Mouse (Mus musculus): ENCODE measurements around the gene Eprs.
"Not testable (repeated sequence)": the region's sequence is repeated elsewhere in the genome, so short reads cannot be mapped to it uniquely, and the experiment has no call there.

The Eprs gene

DNA sequence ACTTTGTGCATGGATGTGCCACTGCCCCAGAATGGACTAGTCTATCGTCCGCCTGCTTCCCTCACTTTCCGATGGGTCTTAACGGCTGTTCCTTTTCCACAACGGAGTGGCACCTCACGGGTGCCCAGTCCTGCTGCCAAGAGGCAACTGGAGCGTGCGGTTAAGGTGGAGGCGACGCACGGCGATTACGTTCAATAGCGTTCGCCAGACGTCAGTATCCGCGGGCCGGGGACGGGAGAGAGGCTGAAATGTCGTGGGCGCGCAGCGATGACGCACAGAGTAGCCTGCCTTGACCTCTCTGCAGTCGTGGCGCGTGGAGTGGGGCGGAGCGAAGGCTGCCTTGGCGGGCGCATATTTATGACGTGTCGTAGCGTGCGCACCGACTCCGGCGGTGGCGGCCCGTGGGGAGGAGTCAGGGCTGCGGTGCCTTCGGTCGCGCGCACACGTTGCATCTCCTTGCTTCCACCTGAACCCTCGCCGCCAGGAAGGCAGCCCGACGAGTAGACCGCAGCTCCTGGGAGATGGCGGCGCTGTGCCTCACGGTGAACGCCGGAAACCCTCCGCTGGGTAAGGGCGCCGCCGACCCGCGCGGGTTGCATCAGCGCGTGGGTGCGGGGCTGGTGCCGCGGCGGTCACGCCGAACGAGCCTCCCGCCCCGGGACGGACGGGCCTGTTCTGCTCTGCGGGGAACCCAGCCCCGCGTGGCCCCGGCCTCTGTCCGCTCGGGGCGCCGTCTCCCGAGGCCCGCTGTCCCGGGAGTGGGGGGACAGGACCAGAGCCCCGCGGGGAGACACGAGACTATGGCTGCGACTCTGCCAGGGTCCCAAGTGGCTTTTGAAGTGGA, at the start of gene Eprs:
Gene Eprs, plus strand, starts transcription at position 368 of the 844 bp plus-strand sequence.
- peak; percentile 98 to 99 for DNase-seq (ENCODE audit: low spot score in 2 of 2)

DNA sequence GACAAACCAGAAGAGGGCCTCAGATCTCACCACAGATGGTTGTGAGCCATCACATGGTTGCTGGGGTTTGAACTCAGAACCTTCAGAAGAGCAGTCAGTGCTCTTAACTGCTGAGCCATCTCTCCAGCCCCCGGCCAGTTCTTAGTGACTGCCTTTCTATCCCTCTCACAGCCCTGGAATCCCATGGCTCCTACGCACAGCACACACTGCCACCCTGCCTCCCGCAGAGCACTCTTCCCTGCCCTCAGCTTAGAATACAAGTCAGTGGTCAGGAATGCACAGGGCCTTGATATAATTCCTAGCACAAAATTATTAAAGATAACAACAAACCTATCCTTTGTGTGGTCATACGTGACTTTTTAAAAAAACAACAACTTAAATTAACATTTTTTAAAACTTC, 48.3 kb upstream of the Eprs start:
- DNase-seq (ENCODE audit: low spot score in 2 of 2) = no peak

DNA sequence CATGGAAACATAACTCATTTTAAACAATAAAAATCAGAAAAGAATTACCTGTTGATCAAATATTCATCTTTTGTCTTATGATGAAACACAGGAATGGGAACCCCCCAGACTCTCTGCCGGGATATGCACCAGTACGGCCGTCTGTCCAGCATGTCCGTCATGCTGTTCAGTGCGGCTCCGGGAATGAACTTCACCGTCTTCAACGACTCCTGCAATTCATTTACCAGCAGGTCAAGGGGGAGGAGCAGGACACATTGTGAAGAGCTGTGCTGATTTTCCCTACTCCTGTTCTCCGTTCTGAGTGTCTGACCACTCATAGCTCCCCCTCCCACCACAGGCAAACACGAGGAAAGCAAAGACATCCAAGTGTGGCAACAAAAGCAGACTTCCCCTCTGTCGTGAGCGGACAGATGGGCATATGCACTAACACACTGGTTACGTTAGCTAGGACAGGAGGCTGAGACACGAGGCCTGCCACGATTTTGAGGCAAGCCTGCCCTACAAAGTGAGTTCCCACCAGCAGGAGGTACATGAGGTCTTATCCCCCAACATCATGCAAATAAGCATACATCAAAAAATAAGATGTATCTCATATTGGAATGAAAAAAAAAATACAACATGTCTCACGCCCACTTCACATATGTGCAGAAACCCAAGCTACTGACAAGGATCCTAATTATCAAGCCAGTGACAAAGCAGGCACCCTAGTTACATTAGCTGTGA, 46.8 kb upstream of the Eprs start:
- DNase-seq (ENCODE audit: low spot score in 2 of 2) = no peak

DNA sequence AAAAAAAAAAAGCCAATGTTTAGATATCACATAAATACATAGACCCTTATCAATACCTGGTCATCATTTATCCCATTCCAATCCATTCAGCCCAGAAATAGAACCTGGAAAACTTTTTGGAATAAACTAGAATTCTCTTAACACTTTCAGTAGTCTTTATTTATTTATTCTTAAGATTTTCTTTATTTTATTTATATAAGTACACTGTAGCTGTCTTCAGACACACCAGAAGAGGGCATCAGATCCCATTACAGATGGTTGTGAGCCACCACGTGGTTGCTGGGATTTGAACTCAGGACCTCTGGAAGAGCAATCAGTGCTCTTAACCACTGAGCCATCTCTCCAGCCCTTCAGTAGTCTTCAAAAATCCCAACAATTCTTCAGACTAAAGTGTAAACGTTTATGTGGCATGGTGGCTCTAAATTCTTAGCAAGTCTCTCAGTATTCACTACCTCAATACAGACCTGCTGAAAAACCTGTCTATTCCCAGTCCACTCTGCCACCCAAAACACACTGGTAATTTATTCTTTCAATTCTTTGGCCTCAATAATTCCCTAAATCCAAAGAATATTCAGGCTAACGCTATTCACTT, 35.0 kb upstream of the Eprs start:
- DNase-seq (ENCODE audit: low spot score in 2 of 2) = not testable (repeated sequence)

DNA sequence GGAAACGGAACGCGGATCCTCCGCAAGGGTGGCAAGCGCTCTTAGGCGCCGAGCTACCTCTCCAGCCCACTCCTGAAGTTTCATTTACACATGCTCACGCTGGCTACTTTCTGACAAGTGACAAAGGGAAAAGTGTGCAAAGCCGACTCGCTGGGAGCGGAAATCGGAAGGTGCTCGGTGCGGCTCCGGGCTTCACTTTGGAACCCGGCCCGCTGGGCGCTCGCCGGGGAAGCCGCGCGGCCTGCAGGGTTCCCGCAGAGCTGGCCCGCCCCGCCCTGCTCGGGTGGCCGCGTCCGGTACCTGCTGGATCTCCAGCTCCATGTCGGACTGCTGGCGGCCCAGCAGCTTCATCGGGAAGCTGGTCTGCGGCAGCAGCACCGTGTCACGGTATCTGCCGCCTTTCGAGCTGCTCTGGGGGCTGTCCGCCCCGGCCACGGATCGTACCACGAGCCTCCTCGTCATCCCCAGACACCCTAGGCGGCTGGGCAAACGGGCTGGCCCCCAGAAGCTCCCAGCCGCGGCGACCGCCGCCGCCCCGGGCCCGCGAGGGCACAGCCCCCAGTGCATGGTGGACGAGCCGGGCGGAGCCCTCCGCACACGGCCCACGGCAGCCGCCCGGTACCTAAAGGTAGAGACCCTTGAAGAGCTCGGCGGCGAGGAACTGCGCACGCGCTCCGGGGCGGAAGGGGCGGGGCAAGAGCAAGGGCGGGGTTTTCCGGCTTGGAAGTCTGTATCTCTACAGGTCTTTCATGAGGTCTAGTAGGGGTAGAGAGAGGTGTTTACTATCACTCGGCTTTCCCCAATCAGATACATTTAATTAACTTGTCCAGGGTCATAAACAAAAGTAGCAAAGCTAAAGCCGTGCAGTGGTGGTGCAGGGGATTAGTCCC, 33.9 kb upstream of the Eprs start, which contains the start of gene Iars2:
Gene Iars2, minus strand, starts transcription at position 676 of the 890 bp plus-strand sequence.
- DNase-seq (ENCODE audit: low spot score in 2 of 2) = peak; percentile 91

DNA sequence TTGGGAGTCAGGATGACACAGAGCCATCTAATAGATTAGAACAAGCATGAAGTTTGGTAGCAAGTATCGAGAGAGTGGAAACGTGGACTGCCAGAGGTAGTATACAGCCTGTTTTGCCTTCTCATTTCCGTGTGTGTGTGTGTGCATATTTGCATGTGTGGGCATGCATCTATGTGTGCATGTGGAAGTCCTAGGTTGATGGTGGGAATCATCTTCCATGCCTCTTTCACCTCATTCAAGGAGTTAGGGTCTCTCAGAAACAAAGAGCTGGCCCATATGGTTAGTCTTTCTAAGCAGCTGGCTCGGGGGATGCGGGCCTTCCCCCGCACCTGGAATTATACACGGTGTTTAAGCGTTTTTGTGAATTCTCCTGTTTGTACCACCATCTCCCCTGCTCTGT, 33.0 kb upstream of the Eprs start:
- no peak for DNase-seq (ENCODE audit: low spot score in 2 of 2)

DNA sequence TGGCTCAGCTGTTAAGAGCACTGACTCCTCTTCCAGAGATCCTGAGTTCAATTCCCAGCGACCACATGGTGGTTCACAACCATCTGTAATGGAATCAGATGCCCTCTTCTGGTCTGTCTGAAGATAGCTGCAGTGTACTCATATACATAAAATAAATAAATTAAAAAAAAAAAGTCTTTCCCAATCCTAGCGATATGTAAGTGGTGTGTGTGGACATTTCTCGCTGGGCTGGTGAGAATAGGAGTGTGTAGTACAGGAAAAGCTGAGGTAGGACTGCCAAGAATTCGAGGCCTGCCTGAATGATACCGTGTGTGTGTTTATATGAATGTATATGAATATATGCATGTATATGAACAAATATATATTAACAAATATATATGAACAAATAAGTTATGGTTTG, 31.5 kb upstream of the Eprs start:
- DNase-seq (ENCODE audit: low spot score in 2 of 2) = no peak

DNA sequence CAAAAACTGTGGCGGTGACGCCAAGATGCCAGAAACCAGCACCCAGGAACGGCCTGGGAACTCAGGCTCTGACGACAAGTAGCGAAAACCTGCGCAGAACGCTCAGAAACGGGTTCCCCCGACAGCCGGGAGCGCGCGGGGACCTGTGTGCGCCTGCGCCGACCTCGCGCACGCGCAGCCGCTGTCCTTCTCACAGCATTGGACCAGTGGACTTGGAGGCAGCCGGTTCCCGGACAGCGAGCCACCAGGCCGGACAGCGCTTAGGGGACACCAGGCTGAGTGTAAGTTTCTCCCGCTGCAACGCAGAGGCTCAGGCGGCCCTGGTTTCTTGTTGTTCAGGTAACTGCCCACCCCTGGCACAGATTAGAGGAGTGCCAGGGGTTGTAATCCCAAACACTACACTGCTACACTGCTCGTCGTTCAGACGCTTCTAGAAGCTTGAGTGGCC, 30.8 kb upstream of the Eprs start, which contains the start of gene Bpnt1:
Gene Bpnt1, plus strand, starts transcription at position 167 of the 448 bp plus-strand sequence.
- peak; percentile 89 to 95 for DNase-seq (ENCODE audit: low spot score in 2 of 2)

DNA sequence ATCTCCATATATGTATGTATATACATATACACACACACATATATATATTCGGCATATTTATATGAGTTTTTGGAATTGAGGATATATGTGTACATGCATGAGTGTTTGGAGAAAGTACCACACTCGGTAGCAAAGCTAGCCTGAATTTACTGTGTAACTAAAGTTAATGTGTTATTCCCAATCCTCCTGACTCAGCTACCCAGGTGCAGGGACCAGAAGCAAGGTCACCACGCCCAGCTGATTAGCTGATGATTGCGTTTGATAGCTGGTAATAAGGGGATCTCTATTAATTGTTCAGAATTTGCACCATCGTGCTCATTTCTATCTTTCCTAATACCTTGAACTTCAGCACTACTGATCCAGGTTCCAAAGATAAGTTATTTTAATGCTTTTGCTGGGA, 29.2 kb upstream of the Eprs start:
- DNase-seq (ENCODE audit: low spot score in 2 of 2) = no peak

DNA sequence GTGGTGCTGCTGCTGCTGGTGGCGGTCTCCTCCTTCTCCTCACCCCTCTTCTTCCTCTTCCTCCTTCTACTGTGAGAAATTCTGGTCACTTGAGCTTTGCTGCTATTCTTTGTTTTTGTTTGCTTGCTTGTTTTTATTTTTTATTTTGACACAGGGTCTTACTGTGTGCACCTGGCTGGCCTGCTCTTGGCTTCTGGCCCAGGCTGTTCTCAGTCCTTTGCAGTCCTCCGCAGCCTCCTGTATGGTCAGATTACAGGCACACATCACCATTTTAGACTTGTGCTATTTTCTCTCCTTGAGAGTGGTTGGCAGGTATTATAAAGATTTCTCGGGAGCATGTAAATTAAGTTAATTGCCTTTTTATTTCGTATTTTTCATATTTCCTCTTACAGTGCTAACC, 28.7 kb upstream of the Eprs start:
- no peak for DNase-seq (ENCODE audit: low spot score in 2 of 2)

DNA sequence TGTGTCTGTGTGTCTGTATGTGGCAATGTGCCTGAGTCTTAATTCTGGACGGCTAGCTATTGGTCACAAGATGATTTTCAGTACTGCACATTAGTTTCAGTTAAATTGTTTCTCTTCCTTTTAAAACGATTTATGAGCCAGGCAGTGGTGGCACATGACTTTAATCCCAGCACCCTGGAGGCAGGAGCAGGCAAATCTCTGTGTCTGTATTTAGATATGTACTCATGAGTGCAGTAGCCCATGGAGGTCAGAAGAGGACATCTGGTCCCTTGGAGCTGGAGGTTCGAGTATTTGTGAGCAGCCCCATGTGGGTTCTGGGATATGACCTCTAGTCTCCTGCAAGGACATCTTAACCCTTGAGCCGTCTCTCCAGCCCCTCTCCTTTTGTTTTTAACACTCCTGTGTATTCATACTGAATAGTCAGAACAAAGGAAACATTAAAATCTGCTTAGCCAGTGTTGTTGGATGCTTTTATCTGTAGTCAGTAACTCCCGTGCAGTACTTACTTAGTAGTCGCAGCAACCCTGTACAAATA, 27.5 kb upstream of the Eprs start:
- DNase-seq (ENCODE audit: low spot score in 2 of 2) = no peak

DNA sequence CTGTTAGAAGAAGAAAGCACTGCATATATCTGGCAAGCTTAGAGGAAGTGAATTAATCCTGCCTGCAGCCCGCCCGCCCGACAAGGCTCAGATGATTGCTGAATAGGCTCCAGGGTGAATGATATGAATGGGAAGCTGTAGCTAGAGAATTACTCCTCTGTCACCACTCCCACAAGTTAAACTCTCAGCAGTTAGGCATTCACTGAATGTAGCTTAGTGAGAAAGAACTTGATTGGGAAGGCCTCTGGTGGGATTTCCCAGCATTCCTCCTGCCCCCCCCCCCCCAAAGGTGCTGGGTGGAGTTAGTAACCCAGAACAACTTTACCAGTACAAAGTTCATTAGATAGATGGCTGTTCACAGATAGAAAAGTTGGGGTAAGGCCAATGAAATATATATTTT, 26.3 kb upstream of the Eprs start:
- no peak for DNase-seq (ENCODE audit: low spot score in 2 of 2)

DNA sequence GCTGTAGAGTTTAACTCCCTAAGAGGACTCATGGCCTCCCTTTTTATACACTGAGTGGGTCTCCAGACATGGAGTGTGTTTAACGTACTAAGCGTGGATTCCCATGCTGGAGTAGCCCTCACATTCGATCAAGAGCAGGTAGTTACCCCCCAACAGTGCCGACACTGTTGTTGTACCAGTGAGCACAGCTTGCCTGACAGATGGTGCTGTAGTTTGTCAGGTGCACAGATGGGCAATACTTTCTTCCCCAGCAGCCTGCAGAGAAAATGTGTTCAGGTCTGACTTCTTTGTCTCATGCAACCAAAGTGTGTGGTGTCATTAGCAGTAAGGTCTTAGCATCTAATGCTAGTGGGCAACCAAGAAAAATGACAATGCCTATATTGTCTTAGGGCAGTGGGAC, 20.4 kb upstream of the Eprs start:
- DNase-seq (ENCODE audit: low spot score in 2 of 2) = no peak

DNA sequence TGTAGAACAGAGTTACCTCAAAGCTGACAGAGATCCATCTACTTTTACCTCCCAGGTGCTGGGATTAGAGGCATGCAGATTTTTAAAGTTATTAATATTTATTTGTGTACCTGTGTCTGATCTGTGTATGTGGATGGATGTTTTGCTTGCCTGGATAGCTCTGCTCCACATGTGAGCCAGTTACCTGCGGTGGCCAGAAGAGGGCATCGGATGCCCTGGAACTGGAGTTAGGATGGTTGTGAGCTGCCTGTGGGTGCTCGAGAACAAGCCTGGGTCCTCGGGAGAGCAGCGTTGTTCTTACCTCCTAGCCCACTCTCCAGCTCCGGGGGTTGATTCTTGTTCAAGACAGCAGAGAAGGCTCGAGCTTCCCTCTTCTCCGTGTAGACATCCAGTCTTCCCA, 19.4 kb upstream of the Eprs start:
- no peak for DNase-seq (ENCODE audit: low spot score in 2 of 2)

DNA sequence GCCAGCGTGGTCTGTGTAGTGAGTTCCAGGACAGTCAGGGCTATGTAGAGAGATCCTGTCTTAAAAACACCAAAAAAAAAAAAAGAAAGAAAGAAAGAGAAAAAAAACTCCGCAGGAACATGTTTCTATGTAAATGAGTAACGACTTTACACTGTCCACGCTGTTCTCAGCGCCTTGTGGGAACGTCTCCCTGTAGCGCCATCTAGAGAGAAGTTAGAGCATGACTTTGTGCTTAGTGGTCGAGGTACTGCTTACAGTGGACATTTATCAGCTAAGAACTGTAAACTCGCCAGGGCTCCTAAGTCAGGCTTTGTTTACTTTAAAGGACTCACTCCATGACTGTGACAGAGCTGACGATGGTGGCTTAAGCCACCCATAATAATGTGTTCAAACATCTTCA, 16.7 kb upstream of the Eprs start:
- no peak for DNase-seq (ENCODE audit: low spot score in 2 of 2)

DNA sequence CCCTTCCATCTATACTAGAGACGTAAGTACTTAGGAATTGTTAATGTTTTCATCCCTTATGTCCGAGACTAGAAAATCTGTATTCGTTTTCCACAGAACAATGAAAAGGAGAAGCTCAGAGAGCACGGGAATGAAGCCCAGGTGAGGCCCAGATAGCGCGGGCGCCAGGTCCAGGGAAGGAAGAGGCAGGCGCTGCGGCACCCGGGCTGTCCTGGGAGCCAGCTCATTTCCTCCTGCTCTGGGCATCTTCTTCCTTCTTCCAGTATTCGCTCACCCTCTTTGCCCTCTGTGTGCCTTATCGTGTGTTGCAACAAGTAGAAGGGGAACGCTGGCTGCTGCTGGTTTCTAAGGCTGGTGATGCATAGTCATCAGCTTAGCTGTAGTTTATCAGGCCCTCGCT, 13.1 kb upstream of the Eprs start:
- DNase-seq (ENCODE audit: low spot score in 2 of 2) = no peak

DNA sequence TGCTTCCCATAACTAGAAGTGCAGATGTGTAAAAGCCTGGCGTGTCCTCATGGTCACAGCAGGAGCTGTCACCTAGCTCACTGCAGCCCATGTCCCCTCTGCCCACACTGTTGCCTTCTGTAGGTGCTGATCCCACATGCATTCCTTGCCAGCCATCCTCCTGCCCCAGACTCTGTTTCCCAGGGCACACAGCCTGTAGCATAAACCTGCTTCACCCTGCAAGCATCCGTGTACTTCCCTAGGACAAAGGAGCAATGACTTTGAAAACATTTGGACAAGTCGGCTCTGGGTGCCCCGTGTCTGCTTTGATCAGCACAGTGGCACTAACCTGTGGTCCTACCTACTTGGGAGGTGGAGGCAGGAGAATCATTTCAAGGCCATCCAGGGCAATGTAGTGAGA, 12.2 kb upstream of the Eprs start:
- DNase-seq (ENCODE audit: low spot score in 2 of 2) = no peak

DNA sequence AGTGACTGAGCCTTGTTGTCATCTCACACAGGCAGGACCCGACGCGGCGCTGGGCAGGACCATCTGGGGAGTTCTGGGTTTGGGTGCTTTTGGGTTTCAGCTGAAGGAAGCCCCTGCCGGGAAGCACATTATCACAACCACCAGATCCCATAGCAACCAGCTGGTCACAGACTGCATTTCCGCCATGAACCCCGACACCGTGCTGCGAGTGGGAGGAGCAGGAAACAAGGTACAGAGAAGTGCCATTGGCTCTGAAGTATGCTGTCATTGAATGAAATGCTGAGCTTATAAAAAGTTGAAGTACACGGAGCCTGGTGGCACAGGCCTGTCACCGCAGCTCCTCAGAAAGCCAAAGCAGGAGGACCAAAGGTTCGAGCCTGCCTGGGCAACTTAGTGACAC, 10.7 kb upstream of the Eprs start:
- DNase-seq (ENCODE audit: low spot score in 2 of 2) = no peak

DNA sequence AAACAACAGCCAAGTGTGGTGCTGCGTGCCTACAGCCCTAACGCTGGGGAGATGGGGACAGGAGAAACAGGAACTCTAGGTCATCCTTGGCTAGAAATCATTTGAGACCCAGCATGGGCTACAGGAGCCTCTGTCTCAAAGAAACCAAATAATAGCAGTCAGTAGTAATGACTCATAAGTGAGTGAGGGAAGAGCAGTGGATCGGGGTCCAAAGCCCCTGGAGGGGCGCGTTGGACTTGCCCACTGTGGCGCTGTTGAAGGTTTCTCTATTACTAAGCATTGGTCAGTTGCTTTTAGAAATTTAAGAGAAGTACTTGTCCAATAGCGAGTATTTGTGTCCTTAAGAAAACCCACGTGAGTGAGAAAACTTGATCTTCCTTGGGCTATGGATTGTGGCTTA, 9.5 kb upstream of the Eprs start:
- DNase-seq (ENCODE audit: low spot score in 2 of 2) = no peak

DNA sequence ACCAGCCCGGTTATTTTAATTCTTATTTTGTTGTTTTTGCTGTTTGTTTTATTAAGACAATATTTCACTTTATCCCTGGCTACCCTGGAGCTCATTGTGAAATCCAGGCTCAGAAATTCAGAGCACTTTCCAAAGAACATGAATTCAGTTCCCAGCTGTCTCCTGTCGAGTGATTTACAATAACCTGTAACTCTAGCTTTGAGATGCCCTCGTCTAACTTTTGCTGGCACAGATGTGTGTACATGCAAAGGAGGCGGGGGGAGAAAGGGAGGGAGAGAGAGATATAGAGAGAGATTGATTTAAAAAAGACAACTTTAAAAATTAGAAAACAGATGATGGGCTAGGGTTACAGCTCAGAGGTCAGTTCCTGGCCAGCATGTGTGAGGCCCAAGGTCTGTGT, 8.1 kb upstream of the Eprs start:
- no peak for DNase-seq (ENCODE audit: low spot score in 2 of 2)

DNA sequence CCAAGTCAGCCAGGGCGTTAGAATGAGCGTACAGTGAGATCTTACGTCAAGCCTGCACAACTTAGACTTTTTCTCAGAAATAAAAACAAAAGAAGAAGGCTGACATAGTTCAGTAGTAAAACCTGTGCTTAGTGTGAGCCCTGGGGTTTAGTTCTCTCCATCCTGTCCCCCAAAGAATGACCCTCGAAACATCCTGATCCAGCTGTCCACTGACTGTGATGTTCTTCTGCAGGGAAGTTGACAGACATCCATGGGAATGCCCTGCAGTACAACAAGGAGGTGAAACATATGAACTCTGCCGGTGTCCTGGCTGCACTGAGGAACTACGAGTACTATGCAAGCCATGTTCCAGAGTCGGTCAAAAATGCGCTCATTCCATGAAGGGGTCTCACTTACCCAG, 6.6 kb upstream of the Eprs start:
- no peak for DNase-seq (ENCODE audit: low spot score in 2 of 2)
